Mouse (Mus musculus) olfactory bulb, adult 2 months (tissue): ENCODE results near the gene Ahsa1.

Experiments used
- CTCF ChIP-seq: fragments of 200-500 bp; IDR thresholded peaks from 2 replicates; pipeline ENCODE4 v1.5.1; 2012; ENCODE audit warnings: low read depth, mild to moderate bottlenecking, low read length, moderate library complexity; ENCODE audit not compliant: insufficient read depth
- POLR2A ChIP-seq: fragments of 200-500 bp; IDR thresholded peaks from 2 replicates; pipeline ENCODE4 v1.6.1; 2012; ENCODE audit warnings: mild to moderate bottlenecking, low read depth, low read length, moderate library complexity; ENCODE audit not compliant: insufficient read depth

DNA sequence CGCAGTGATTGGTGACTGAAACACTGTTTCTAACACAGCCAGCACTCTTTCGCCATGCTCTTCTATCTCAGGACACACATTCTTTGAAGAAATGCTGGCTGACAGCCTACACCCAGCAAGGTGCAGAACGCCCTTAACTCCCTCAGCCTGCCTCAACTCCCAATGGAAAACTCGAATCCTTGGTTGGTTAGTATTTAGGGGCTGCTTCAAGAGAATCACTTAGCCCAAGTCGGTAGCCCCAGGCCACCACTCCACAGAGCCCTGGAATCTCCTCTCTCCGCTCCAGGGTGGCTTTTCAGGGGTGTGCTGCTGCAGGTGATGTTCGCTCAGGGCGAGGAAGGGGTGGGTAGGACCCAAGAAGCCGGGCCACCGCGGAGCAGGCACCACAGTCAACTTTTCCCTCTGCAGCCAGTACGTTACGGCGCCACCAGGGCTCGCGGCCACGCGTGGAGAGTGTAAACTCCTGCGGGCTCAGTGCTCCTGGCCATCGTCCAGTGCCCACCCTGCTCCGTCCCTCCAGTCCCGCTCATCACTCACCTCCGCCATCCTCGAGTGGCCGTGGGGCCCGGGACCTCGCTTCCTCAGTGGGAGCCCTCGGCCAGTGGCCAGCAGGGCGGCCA lies 32.9 kb downstream of the Ahsa1 start:
- TF ChIP-seq CTCF (no peak), POLR2A (no peak)
